Mouse (Mus musculus) ES-E14 (cell line): ENCODE data around the gene Adcy9. TPM values are rescaled to one million over a fixed set of nuclear protein-coding genes. Genes with fewer than 3 reads are reported as not detected.

Experiments used
- DNase-seq: peaks from one replicate; pipeline ENCODE4 v3.0.0-alpha.2; 2013; ENCODE audit warnings: low read depth, low spot score
- H3K27ac ChIP-seq: 2 replicates; pipeline ENCODE4 v1.5.1; 2012; ENCODE audit warnings: low read depth, mild to moderate bottlenecking, low read length, moderate library complexity, mixed read lengths; ENCODE audit not compliant: poor library complexity, insufficient read depth, severe bottlenecking
- H3K36me3 ChIP-seq: 2 replicates; pipeline ENCODE4 v1.6.1; 2012; ENCODE audit warnings: mild to moderate bottlenecking, low read length, moderate library complexity, mixed read lengths; ENCODE audit not compliant: control insufficient read depth, poor library complexity, insufficient read depth, severe bottlenecking
- H3K4me1 ChIP-seq, 2 experiments: fragments of 150-350 bp in 1 of 2; sonication (generic) in 1 of 2; 2 replicates each; pipeline ENCODE4 v1.6.1; 2012; ENCODE audit warnings: low read length in 2 of 2, mild to moderate bottlenecking in 1 of 2, mixed read lengths in 1 of 2; ENCODE audit not compliant: control insufficient read depth in 2 of 2, insufficient read depth in 2 of 2, poor library complexity in 1 of 2
- H3K4me3 ChIP-seq, 2 experiments: fragments of 150-350 bp in 1 of 2; sonication (generic) in 1 of 2; 2 replicates each; pipeline ENCODE4 v1.5.1; 2012; ENCODE audit warnings: low read length in 2 of 2, low read depth in 1 of 2, mild to moderate bottlenecking in 1 of 2, mixed read lengths in 1 of 2; ENCODE audit not compliant: insufficient read depth in 1 of 2, poor library complexity in 1 of 2, severe bottlenecking in 1 of 2
- H3K9ac ChIP-seq: 2 replicates; pipeline ENCODE4 v1.6.1; 2012; ENCODE audit warnings: low read depth, mild to moderate bottlenecking, low read length, mixed read lengths; ENCODE audit not compliant: poor library complexity, insufficient read depth, severe bottlenecking
- H3K9me3 ChIP-seq: fragments of 150-350 bp; sonication (generic); 2 replicates; pipeline ENCODE4 v1.6.1; 2012; ENCODE audit warnings: low read depth, mild to moderate bottlenecking, low read length; ENCODE audit not compliant: control insufficient read depth, insufficient read depth
- CHD2 ChIP-seq: IDR thresholded peaks from 2 replicates; pipeline ENCODE4 v1.6.1; 2014; ENCODE audit warnings: mild to moderate bottlenecking, low read depth, low read length, inconsistent platforms
- HCFC1 ChIP-seq: IDR thresholded peaks from 2 replicates; pipeline ENCODE4 v1.6.1; 2012; ENCODE audit warnings: low read length, inconsistent platforms, borderline replicate concordance; ENCODE audit not compliant: insufficient read depth
- MAFK ChIP-seq: IDR thresholded peaks from 2 replicates; pipeline ENCODE4 v1.6.1; 2014; ENCODE audit warnings: mild to moderate bottlenecking, low read depth, low read length, inconsistent platforms; ENCODE audit not compliant: insufficient read depth
- ZC3H11A ChIP-seq: IDR thresholded peaks from 2 replicates; pipeline ENCODE4 v1.6.1; 2012; ENCODE audit warnings: low read depth, mild to moderate bottlenecking, inconsistent platforms, low read length, borderline replicate concordance
- ZNF384 ChIP-seq: IDR thresholded peaks from 2 replicates; pipeline ENCODE4 v1.6.1; 2012; ENCODE audit warnings: low read depth, low read length, inconsistent platforms
- in situ Hi-C, 2 experiments: fragments of 600-800 bp; cut with MboI; formaldehyde crosslinking; loops; one replicate each; pipeline ENCODE4 v1.15.1; 2025; ENCODE audit warnings: low sequenced_read_pairs in 2 of 2, inconsistent platforms in 1 of 2; ENCODE audit not compliant: unreplicated experiment in 2 of 2
- total RNA-seq: library from RNA; depleted of rRNA; stranded (reverse); fragments of 300-350 nt; gene quantifications from 2 replicates; pipeline ENCODE4 v1.2.3, GENCODE M21; 2012

Gene Adcy9
- total RNA-seq, 1 experiment = 5.2 TPM

GRCm38 (mm10) chr16:4423613-4424012 is 3.3 kb upstream of the Adcy9 start:
- peaks cover 0 to 2% of the 10 kb centered on the region in 2 experiments; a peak in 1 of 4 replicates for H3K4me1 ChIP-seq
- in situ Hi-C loops = no loop called here
- no peaks in the 10 kb centered on the region for H3K9me3 ChIP-seq
- no peak overlapping the region for H3K27ac ChIP-seq
- TF ChIP-seq ZC3H11A = no peak
- no peak for TF ChIP-seq MAFK
- TF ChIP-seq HCFC1 = no peak
- no peak for TF ChIP-seq CHD2
- no peak for TF ChIP-seq ZNF384
- H3K36me3 ChIP-seq = no peaks in the 10 kb centered on the region
- H3K4me3 ChIP-seq = no peak overlapping the region
- DNase-seq = no peak
- H3K9ac ChIP-seq = no peak overlapping the region

DNA sequence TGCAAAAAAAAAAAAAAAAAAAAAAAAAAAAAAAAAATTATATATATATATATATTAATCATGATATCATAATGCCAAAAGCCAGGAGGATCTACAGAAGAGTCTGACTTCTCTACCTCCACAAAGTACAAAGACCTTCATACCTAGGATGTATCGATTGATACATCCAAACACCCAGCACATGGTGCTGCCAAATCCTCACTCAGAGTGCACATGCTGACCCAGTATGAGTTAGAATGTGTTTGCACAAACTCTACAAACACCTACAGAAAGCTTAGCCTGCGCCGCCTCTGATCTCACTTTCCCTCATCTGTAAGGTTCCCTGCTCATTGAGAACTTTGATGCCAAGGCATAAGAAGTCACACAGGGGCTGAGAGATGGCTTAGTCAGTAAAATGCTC is 2.7 kb upstream of the Adcy9 start:
- no peak for TF ChIP-seq CHD2
- TF ChIP-seq ZC3H11A = no peak
- no peak for TF ChIP-seq ZNF384
- no peak for TF ChIP-seq HCFC1
- TF ChIP-seq MAFK = no peak
- Histone ChIP-seq H3K4me3 (no peak overlapping the region), H3K4me1 (peaks cover 0 to 2% of the 10 kb centered on the region in 2 experiments; a peak in 1 of 4 replicates), H3K36me3 (no peaks in the 10 kb centered on the region), H3K9ac (no peak overlapping the region), H3K9me3 (no peaks in the 10 kb centered on the region), H3K27ac (no peak overlapping the region)
- no peak for DNase-seq
- in situ Hi-C loops = no loop called here

DNA sequence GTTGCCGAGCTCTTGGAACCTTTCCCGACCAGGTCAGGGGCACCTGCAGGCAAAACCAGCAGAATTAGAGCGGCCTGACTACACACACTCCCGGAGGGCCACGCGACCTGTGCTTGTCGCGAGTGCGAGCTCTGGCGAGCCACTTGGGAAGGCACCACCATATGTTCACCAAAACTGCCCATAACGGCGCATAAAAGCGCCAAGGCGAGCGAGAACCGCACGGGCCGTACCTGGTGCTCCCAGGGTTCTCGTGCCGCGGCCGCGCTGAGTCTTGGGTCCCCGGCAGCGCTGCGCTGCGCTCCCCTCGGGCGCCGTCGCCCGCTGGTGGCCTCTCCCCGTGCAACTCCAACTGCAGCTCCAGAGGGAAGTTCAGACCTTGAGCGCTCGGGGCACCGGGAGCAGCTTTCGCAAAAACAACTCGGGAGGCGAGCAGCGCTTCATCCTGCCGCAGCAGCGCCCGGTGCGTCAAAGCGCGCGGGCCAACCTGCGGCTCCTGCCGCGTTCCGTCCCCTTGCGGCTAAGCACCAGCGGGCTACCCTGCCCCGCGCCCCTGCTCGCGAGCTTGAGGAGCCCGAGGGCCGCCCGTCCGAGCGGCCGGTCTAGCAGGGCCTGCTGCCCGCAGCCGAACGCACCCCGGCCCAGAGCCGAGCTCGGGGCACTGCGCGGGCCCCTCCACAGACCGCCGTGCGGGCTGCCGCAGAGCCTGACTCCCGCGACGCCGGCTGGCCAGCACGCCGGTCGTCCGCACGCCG is 576 bp downstream of the Adcy9 start:
- in situ Hi-C loops = no loop called here
- Histone ChIP-seq H3K4me3 (peak overlapping the region; percentile 82 to 90), H3K9me3 (no peaks in the 10 kb centered on the region), H3K36me3 (no peaks in the 10 kb centered on the region; the same call in 1 of the 2 replicates), H3K4me1 (peaks cover 0 to 2% of the 10 kb centered on the region in 2 experiments; a peak in 1 of 4 replicates), H3K9ac (peak overlapping the region; percentile 66), H3K27ac (no peak overlapping the region)
- DNase-seq = peak; percentile 39
- TF ChIP-seq ZC3H11A = no peak
- TF ChIP-seq ZNF384 = no peak
- no peak for TF ChIP-seq MAFK
- TF ChIP-seq CHD2 = no peak
- no peak for TF ChIP-seq HCFC1

GRCm38 (mm10) chr16:4418776-4419545 is 1.3 kb downstream of the Adcy9 start:
- Histone ChIP-seq H3K36me3 (no peaks in the 10 kb centered on the region; the same call in 1 of the 2 replicates), H3K4me3 (peak overlapping the region; percentile 82 to 90), H3K9me3 (no peaks in the 10 kb centered on the region), H3K9ac (peak overlapping the region; percentile 66), H3K27ac (no peak overlapping the region), H3K4me1 (peaks cover 0 to 2% of the 10 kb centered on the region in 2 experiments; a peak in 1 of 4 replicates)
- in situ Hi-C loops = no loop called here
- TF ChIP-seq ZC3H11A = no peak
- TF ChIP-seq CHD2 = no peak
- no peak for TF ChIP-seq MAFK
- no peak for TF ChIP-seq HCFC1
- no peak for TF ChIP-seq ZNF384
- no peak for DNase-seq
